Mouse (Mus musculus): ENCODE results near the gene Olfr693. TPM values are rescaled to one million over a fixed set of nuclear protein-coding genes. Genes with fewer than 3 reads are reported as not detected.

Gene Olfr693
- total and polyA plus RNA-seq, 2 experiments, result not detected

GRCm38 (mm10) chr7:106692976-106693375 lies 12.6 kb upstream of the Olfr693 start:
- WGBS, result 87% methylated on average over 3 of the region's 3 CpGs
- no peaks in the 10 kb centered on the region for H3K4me1 ChIP-seq (ENCODE audit: control insufficient read depth, insufficient read depth, low read length)
- no peaks in the 10 kb centered on the region for H3K36me3 ChIP-seq (ENCODE audit: control insufficient read depth, insufficient read depth, low read length)
- H3K4me3 ChIP-seq (ENCODE audit: insufficient read depth, low read depth, low read length), result no peak overlapping the region
- TF ChIP-seq POLR2A (IDR thresholded peaks at IDR 0.05; ENCODE audit: extremely low read depth, insufficient read depth, low read length) (no peak), CTCF (IDR thresholded peaks at IDR 0.05; ENCODE audit: low read depth, low read length) (no peak)
- no peaks in the 10 kb centered on the region for H3K79me2 ChIP-seq (ENCODE audit: control insufficient read depth, insufficient read depth, low read length)
- H3K27me3 ChIP-seq (ENCODE audit: control insufficient read depth, insufficient read depth, low read length), result no peaks in the 10 kb centered on the region
- DNase-seq (ENCODE audit: extremely low read depth, low read depth, low spot score), result no peak
- H3K27ac ChIP-seq (replicated peaks; ENCODE audit: insufficient read depth, low read depth, low read length), result no peak overlapping the region
- no peak overlapping the region for H3K9ac ChIP-seq (ENCODE audit: low read depth, low read length)

- no peak within 1 kb of the TSS for H3K27ac ChIP-seq (replicated peaks; ENCODE audit: insufficient read depth, low read depth, low read length)
- no peaks in the 10 kb centered on the region for H3K4me1 ChIP-seq (ENCODE audit: control insufficient read depth, insufficient read depth, low read length)
- no peak for TF ChIP-seq POLR2A (IDR thresholded peaks at IDR 0.05; ENCODE audit: extremely low read depth, insufficient read depth, low read length)
- TF ChIP-seq CTCF (IDR thresholded peaks at IDR 0.05; ENCODE audit: low read depth, low read length), result no peak
- no peaks in the 10 kb centered on the region for H3K27me3 ChIP-seq (ENCODE audit: control insufficient read depth, insufficient read depth, low read length)
- H3K9ac ChIP-seq (ENCODE audit: low read depth, low read length), result no peak within 1 kb of the TSS
- H3K79me2 ChIP-seq (ENCODE audit: control insufficient read depth, insufficient read depth, low read length), result no peaks in the 10 kb centered on the region
- no peak for DNase-seq (ENCODE audit: extremely low read depth, low read depth, low spot score)
- no peaks in the 10 kb centered on the region for H3K36me3 ChIP-seq (ENCODE audit: control insufficient read depth, insufficient read depth, low read length)
- 95% methylated on average over 1 of the region's 1 CpGs for WGBS
- no peak within 1 kb of the TSS for H3K4me3 ChIP-seq (ENCODE audit: insufficient read depth, low read depth, low read length)
Measured at GRCm38 (mm10) chr7:106691714-106692113, 11.3 kb upstream of the Olfr693 start, which contains the start of gene Olfr694. Gene Olfr694, minus strand, starts transcription at chr7:106691814.

- H3K4me1 ChIP-seq (ENCODE audit: control insufficient read depth, insufficient read depth, low read length), result no peaks in the 10 kb centered on the region
- H3K79me2 ChIP-seq (ENCODE audit: control insufficient read depth, insufficient read depth, low read length), result no peaks in the 10 kb centered on the region
- no peaks in the 10 kb centered on the region for H3K36me3 ChIP-seq (ENCODE audit: control insufficient read depth, insufficient read depth, low read length)
- H3K4me3 ChIP-seq (ENCODE audit: insufficient read depth, low read depth, low read length), result no peak overlapping the region
- no peak overlapping the region for H3K9ac ChIP-seq (ENCODE audit: low read depth, low read length)
- no peak for TF ChIP-seq CTCF (IDR thresholded peaks at IDR 0.05; ENCODE audit: low read depth, low read length)
- no peak for DNase-seq (ENCODE audit: extremely low read depth, low read depth, low spot score)
- no peak overlapping the region for H3K27ac ChIP-seq (replicated peaks; ENCODE audit: insufficient read depth, low read depth, low read length)
- no peaks in the 10 kb centered on the region for H3K27me3 ChIP-seq (ENCODE audit: control insufficient read depth, insufficient read depth, low read length)
- 84% methylated on average over 2 of the region's 2 CpGs for WGBS
Measured at GRCm38 (mm10) chr7:106685382-106685781, 5.0 kb upstream of the Olfr693 start.

- Histone ChIP-seq H3K36me3 (ENCODE audit: control insufficient read depth, insufficient read depth, low read length) (no peaks in the 10 kb centered on the region), H3K9ac (ENCODE audit: low read depth, low read length) (no peak overlapping the region), H3K4me3 (ENCODE audit: insufficient read depth, low read depth, low read length) (no peak overlapping the region), H3K27ac (replicated peaks; ENCODE audit: insufficient read depth, low read depth, low read length) (no peak overlapping the region), H3K79me2 (ENCODE audit: control insufficient read depth, insufficient read depth, low read length) (no peaks in the 10 kb centered on the region), H3K27me3 (ENCODE audit: control insufficient read depth, insufficient read depth, low read length) (no peaks in the 10 kb centered on the region), H3K4me1 (ENCODE audit: control insufficient read depth, insufficient read depth, low read length) (no peaks in the 10 kb centered on the region)
- no peak for DNase-seq (ENCODE audit: extremely low read depth, low read depth, low spot score)
- TF ChIP-seq CTCF (IDR thresholded peaks at IDR 0.05; ENCODE audit: low read depth, low read length), result no peak
- TF ChIP-seq POLR2A (IDR thresholded peaks at IDR 0.05; ENCODE audit: extremely low read depth, insufficient read depth, low read length), result no peak
Measured at GRCm38 (mm10) chr7:106652344-106652652, 28.1 kb downstream of the Olfr693 start.

GRCm38 (mm10) chr7:106651555-106652343 lies 28.6 kb downstream of the Olfr693 start:
- TF ChIP-seq POLR2A (IDR thresholded peaks at IDR 0.05; ENCODE audit: extremely low read depth, insufficient read depth, low read length) (no peak), CTCF (IDR thresholded peaks at IDR 0.05; ENCODE audit: low read depth, low read length) (no peak)
- Histone ChIP-seq H3K9ac (ENCODE audit: low read depth, low read length) (no peak overlapping the region), H3K4me3 (ENCODE audit: insufficient read depth, low read depth, low read length) (no peak overlapping the region), H3K79me2 (ENCODE audit: control insufficient read depth, insufficient read depth, low read length) (no peaks in the 10 kb centered on the region), H3K36me3 (ENCODE audit: control insufficient read depth, insufficient read depth, low read length) (no peaks in the 10 kb centered on the region), H3K27me3 (ENCODE audit: control insufficient read depth, insufficient read depth, low read length) (no peaks in the 10 kb centered on the region), H3K27ac (replicated peaks; ENCODE audit: insufficient read depth, low read depth, low read length) (peak overlapping the region; percentile 63), H3K4me1 (ENCODE audit: control insufficient read depth, insufficient read depth, low read length) (no peaks in the 10 kb centered on the region)
- DNase-seq (ENCODE audit: extremely low read depth, low read depth, low spot score), result peak; percentile 34

- Histone ChIP-seq H3K4me3 (ENCODE audit: insufficient read depth, low read depth, low read length) (no peak overlapping the region), H3K36me3 (ENCODE audit: control insufficient read depth, insufficient read depth, low read length) (no peaks in the 10 kb centered on the region), H3K27me3 (ENCODE audit: control insufficient read depth, insufficient read depth, low read length) (no peaks in the 10 kb centered on the region), H3K9ac (ENCODE audit: low read depth, low read length) (no peak overlapping the region), H3K79me2 (ENCODE audit: control insufficient read depth, insufficient read depth, low read length) (no peaks in the 10 kb centered on the region), H3K4me1 (ENCODE audit: control insufficient read depth, insufficient read depth, low read length) (no peaks in the 10 kb centered on the region), H3K27ac (replicated peaks; ENCODE audit: insufficient read depth, low read depth, low read length) (no peak overlapping the region)
- no peak for TF ChIP-seq POLR2A (IDR thresholded peaks at IDR 0.05; ENCODE audit: extremely low read depth, insufficient read depth, low read length)
- TF ChIP-seq CTCF (IDR thresholded peaks at IDR 0.05; ENCODE audit: low read depth, low read length), result no peak
- 86% methylated on average over 1 of the region's 1 CpGs for WGBS
- DNase-seq (ENCODE audit: extremely low read depth, low read depth, low spot score), result no peak
Measured at GRCm38 (mm10) chr7:106649774-106650173, 30.6 kb downstream of the Olfr693 start.

All from liver, adult 2 months (tissue).